Comparison of ENCODE assay signal across 8 mouse cellular contexts in the genomic region with DNA sequence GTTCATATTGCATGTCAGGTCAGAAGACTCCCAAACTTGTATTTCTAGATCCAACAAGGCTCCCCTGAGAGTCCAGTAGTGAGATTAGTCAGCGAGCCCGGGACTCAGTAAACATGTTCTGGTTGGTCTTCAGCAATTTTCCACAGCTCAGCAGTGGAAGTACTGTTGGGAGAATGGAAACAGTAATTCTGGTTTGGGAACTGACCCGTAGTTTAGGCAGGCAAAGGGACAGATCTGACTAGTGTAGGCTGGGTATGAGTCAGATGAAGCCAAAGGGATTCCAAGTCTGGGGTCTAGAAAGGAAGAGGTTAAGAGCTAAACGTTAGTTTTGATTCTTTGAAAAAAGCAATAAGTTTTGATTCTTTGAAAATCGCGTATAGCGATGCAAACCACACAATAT. TPM values are rescaled to one million over a fixed set of nuclear protein-coding genes. Genes with fewer than 3 reads are reported as not detected.
DNase-seq lines count a peak whose midpoint lies in the region; ATAC-seq and TF ChIP-seq lines count a peak whose summit lies in the region.

No protein-coding gene starts in this region.

- H3K4me2 ChIP-seq in neural tube, embryonic 11.5 days (ENCODE audit: low read depth), result peak overlapping the region; percentile 91
- peak overlapping the region; percentile 98 for H3K4me2 ChIP-seq in neural tube, embryonic 14.5 days (ENCODE audit: low read depth, low read length)

- peaks cover 11% of the 10 kb centered on the region for H3K4me1 ChIP-seq in neural tube, embryonic 11.5 days (ENCODE audit: control insufficient read depth, insufficient read depth, low read length)
- H3K4me1 ChIP-seq in embryonic fibroblast, embryonic 13.5 days (ENCODE audit: control insufficient read depth, insufficient read depth, low read length), result peaks cover 3% of the 10 kb centered on the region; the same call in 1 of the 2 replicates
- H3K4me1 ChIP-seq in neural tube, embryonic 14.5 days (ENCODE audit: control insufficient read depth, insufficient read depth, low read length), result peaks cover 10% of the 10 kb centered on the region

- intact Hi-C loops in left cerebral cortex, postnatal 25 days (cut with DNase I), result no loop called here

- WGBS in neural tube, embryonic 11.5 days, result 18% methylated on average over 7 of the region's 7 CpGs
- 18% methylated on average over 7 of the region's 7 CpGs for WGBS in neural tube, embryonic 14.5 days

- no peaks in the 10 kb centered on the region for H3K36me3 ChIP-seq in neural tube, embryonic 11.5 days (ENCODE audit: control insufficient read depth, insufficient read depth, low read length)
- no peaks in the 10 kb centered on the region for H3K36me3 ChIP-seq in neural tube, embryonic 14.5 days (ENCODE audit: control insufficient read depth, insufficient read depth, low read length)

- no peak overlapping the region for H3K27ac ChIP-seq in neural tube, embryonic 11.5 days (ENCODE audit: low read depth, low read length)
- H3K27ac ChIP-seq in embryonic fibroblast, embryonic 13.5 days (ENCODE audit: insufficient read depth, low read length), result peak overlapping the region; percentile 94
- peak overlapping the region; percentile 88; the same call in 1 of the 2 replicates for H3K27ac ChIP-seq in neural tube, embryonic 14.5 days (ENCODE audit: low read depth, low read length)

- no peaks in the 10 kb centered on the region for H3K27me3 ChIP-seq in neural tube, embryonic 11.5 days (ENCODE audit: control insufficient read depth, insufficient read depth, low read length)
- H3K27me3 ChIP-seq in neural tube, embryonic 14.5 days (ENCODE audit: control insufficient read depth, insufficient read depth, low read length), result no peaks in the 10 kb centered on the region

- peak overlapping the region; percentile 92 for H3K9ac ChIP-seq in neural tube, embryonic 11.5 days (ENCODE audit: low read length)
- peak overlapping the region; percentile 89 for H3K9ac ChIP-seq in neural tube, embryonic 14.5 days (replicated peaks; ENCODE audit: low read depth, low read length)

- TF ChIP-seq POLR2A in embryonic fibroblast, embryonic 13.5 days (IDR thresholded peaks at IDR 0.05; ENCODE audit: low read depth, low read length), result peak; percentile 37; the same call in 1 of the 2 replicates

- peak overlapping the region; percentile 84 for H3K4me3 ChIP-seq in neural tube, embryonic 11.5 days (ENCODE audit: low read depth, low read length)
- peak overlapping the region; percentile 50 for H3K4me3 ChIP-seq in embryonic fibroblast, embryonic 13.5 days (ENCODE audit: insufficient read depth, low read length)
- peak overlapping the region; percentile 83 for H3K4me3 ChIP-seq in neural tube, embryonic 14.5 days (ENCODE audit: low read depth, low read length)

- no peaks in the 10 kb centered on the region for H3K9me3 ChIP-seq in neural tube, embryonic 11.5 days (ENCODE audit: control insufficient read depth, low read length)
- no peaks in the 10 kb centered on the region for H3K9me3 ChIP-seq in neural tube, embryonic 14.5 days (ENCODE audit: control insufficient read depth, low read length)

- TF ChIP-seq CTCF in embryonic fibroblast, embryonic 13.5 days (IDR thresholded peaks at IDR 0.05; ENCODE audit: borderline replicate concordance, insufficient read depth, low read length), result no peak

- ATAC-seq in neural tube, embryonic 11.5 days (ENCODE audit: insufficient read depth, low FRiP score, low TSS enrichment), result no peak
- no peak for ATAC-seq in neural tube, embryonic 14.5 days (ENCODE audit: low read depth)

- DNase-seq in neural tube, embryonic 11.5 days (ENCODE audit: low spot score), result no peak
- DNase-seq in neural tube, embryonic 10.5 days (ENCODE audit: extremely low spot score, low spot score), result no peak
- DNase-seq in induced T-regulatory cell, adult 2 months (ENCODE audit: low read depth), result peak; percentile 73
- DNase-seq in layer of hippocampus, adult 18-20 months (ENCODE audit: low spot score in 2 of 2), result no peak
- DNase-seq in left cerebral cortex, postnatal 25 days (ENCODE audit: low spot score in 2 of 2), result no peak
- no peak for DNase-seq in lung, postnatal 10 days

RNA-seq across cellular contexts. Expression of gene Vps25, which starts 0.6 kb away (rescaled TPM):
- polyA plus RNA-seq in neural tube, embryonic 11.5 days (2014; fragmentation: Nextera tagmentation; extraction: Ambion mirVana), result 124 and 126 TPM in 2 replicates
- polyA plus RNA-seq in embryonic fibroblast, embryonic 13.5 days (2011; ENCODE audit: insufficient read length, low read depth, missing spikeins), result 99.4 and 135 TPM in 2 replicates
- polyA plus RNA-seq in neural tube, embryonic 14.5 days (2014; fragmentation: Nextera tagmentation; extraction: Ambion mirVana), result 121 and 134 TPM in 2 replicates
- total RNA-seq in layer of hippocampus, adult 18-20 months (2021), result 10 to 100 TPM; 61.8 to 65.6 TPM
- 10 to 100 TPM; 62.4 to 65.7 TPM for total RNA-seq in left cerebral cortex, postnatal 25 days (2021)

RNA-seq across cellular contexts. Expression of gene Ramp2, which starts 7.1 kb away (rescaled TPM):
- polyA plus RNA-seq in neural tube, embryonic 11.5 days (2014; fragmentation: Nextera tagmentation; extraction: Ambion mirVana), result 72.6 and 73.3 TPM in 2 replicates
- polyA plus RNA-seq in embryonic fibroblast, embryonic 13.5 days (2011; ENCODE audit: insufficient read length, low read depth, missing spikeins), result 2.3 and 2.7 TPM in 2 replicates
- 63.1 and 103 TPM in 2 replicates for polyA plus RNA-seq in neural tube, embryonic 14.5 days (2014; fragmentation: Nextera tagmentation; extraction: Ambion mirVana)
- 10 to 100 TPM; 62.2 to 72.8 TPM for total RNA-seq in layer of hippocampus, adult 18-20 months (2021)
- 10 to 100 TPM; 39.9 to 44.5 TPM for total RNA-seq in left cerebral cortex, postnatal 25 days (2021)

RNA-seq across cellular contexts. Expression of gene Wnk4, which starts 7.4 kb away (rescaled TPM):
- polyA plus RNA-seq in neural tube, embryonic 11.5 days (2014; fragmentation: Nextera tagmentation; extraction: Ambion mirVana), result 6.4 and 7.6 TPM in 2 replicates
- polyA plus RNA-seq in embryonic fibroblast, embryonic 13.5 days (2011; ENCODE audit: insufficient read length, low read depth, missing spikeins), result 1.8 and 2.0 TPM in 2 replicates
- 4.2 and 5.9 TPM in 2 replicates for polyA plus RNA-seq in neural tube, embryonic 14.5 days (2014; fragmentation: Nextera tagmentation; extraction: Ambion mirVana)
- 10 to 100 TPM in 1 of 2 experiments, 1 to 10 TPM in 1; 9.8 to 10.4 TPM for total RNA-seq in layer of hippocampus, adult 18-20 months (2021)
- total RNA-seq in left cerebral cortex, postnatal 25 days (2021), result 1 to 10 TPM; 2.2 to 7.9 TPM

RNA-seq across cellular contexts. Expression of gene Cntd1, which starts 25.9 kb away (rescaled TPM):
- polyA plus RNA-seq in neural tube, embryonic 11.5 days (2014; fragmentation: Nextera tagmentation; extraction: Ambion mirVana), result 1.6 and 2.5 TPM in 2 replicates
- polyA plus RNA-seq in embryonic fibroblast, embryonic 13.5 days (2011; ENCODE audit: insufficient read length, low read depth, missing spikeins), result 0.87 and 1.0 TPM in 2 replicates
- polyA plus RNA-seq in neural tube, embryonic 14.5 days (2014; fragmentation: Nextera tagmentation; extraction: Ambion mirVana), result 0.75 and 0.86 TPM in 2 replicates
- under 1 TPM; 0.30 to 0.47 TPM for total RNA-seq in layer of hippocampus, adult 18-20 months (2021)
- total RNA-seq in left cerebral cortex, postnatal 25 days (2021), result under 1 TPM; 0.21 to 0.27 TPM

RNA-seq across cellular contexts. Expression of gene Coa3, which starts 26.0 kb away (rescaled TPM):
- polyA plus RNA-seq in neural tube, embryonic 11.5 days (2014; fragmentation: Nextera tagmentation; extraction: Ambion mirVana), result 190 and 196 TPM in 2 replicates
- 77.1 and 78.8 TPM in 2 replicates for polyA plus RNA-seq in embryonic fibroblast, embryonic 13.5 days (2011; ENCODE audit: insufficient read length, low read depth, missing spikeins)
- polyA plus RNA-seq in neural tube, embryonic 14.5 days (2014; fragmentation: Nextera tagmentation; extraction: Ambion mirVana), result 242 and 258 TPM in 2 replicates
- total RNA-seq in layer of hippocampus, adult 18-20 months (2021), result 100 to 1,000 TPM; 102 to 103 TPM
- total RNA-seq in left cerebral cortex, postnatal 25 days (2021), result 10 to 100 TPM; 95.3 to 98.8 TPM

Comparison
In these comparisons a context has a peak if more than half of its experiments do, and no peak if none do; other contexts are left out.
1. RNA of gene Ramp2, which starts 7.1 kb away (polyA plus RNA-seq): 72.6 to 73.3 TPM in neural tube, embryonic 11.5 days and 63.1 to 103 TPM in neural tube, embryonic 14.5 days; 2.3 to 2.7 TPM in embryonic fibroblast, embryonic 13.5 days; every median in the first group is over 10 times any median in the second.
2. Peak in every context shown above with its lines, with median percentiles within 50 percentile points of each other: H3K4me3 ChIP-seq.